Mouse (Mus musculus): ENCODE results near the gene Galk1. TPM values are rescaled to one million over a fixed set of nuclear protein-coding genes. Genes with fewer than 3 reads are reported as not detected.
A peak's percentile ranks its signal among the peaks of the same experiment; 100 is the strongest.

The Galk1 gene
- 186 and 187 TPM in 2 replicates for polyA plus RNA-seq (2015; fragmentation: Nextera tagmentation; extraction: Ambion mirVana)

GRCm38 (mm10) chr11:116012262-116012947 is at the start of gene Galk1:
Gene Galk1 (minus strand): TSS chr11:116012719.
- peak; percentile 92 for ATAC-seq (ENCODE audit: insufficient read depth, low FRiP score)
- Histone ChIP-seq H3K9ac (ENCODE audit: low read length) (peak within 1 kb of the TSS; percentile 96), H3K36me3 (ENCODE audit: control insufficient read depth, insufficient read depth, low read length) (peaks cover 17% of the 10 kb centered on the region; the same call in 1 of the 2 replicates), H3K27ac (ENCODE audit: low read length) (peak within 1 kb of the TSS; percentile 95), H3K4me3 (replicated peaks; ENCODE audit: low read length) (peak within 1 kb of the TSS; percentile 80), H3K4me2 (ENCODE audit: low read depth, low read length) (peak within 1 kb of the TSS; percentile 94), H3K27me3 (ENCODE audit: control insufficient read depth, insufficient read depth, low read length) (no peaks in the 10 kb centered on the region), H3K9me3 (replicated peaks; ENCODE audit: control insufficient read depth, low read length) (no peaks in the 10 kb centered on the region), H3K4me1 (ENCODE audit: control insufficient read depth, insufficient read depth, low read length) (peaks cover 13% of the 10 kb centered on the region)
- WGBS, result under 1% methylated on average over 55 of the region's 55 CpGs

- 86% methylated on average over 13 of the region's 13 CpGs for WGBS
- H3K9ac ChIP-seq (ENCODE audit: low read length), result no peak overlapping the region
- H3K36me3 ChIP-seq (ENCODE audit: control insufficient read depth, insufficient read depth, low read length), result peaks cover 11% of the 10 kb centered on the region
- ATAC-seq (ENCODE audit: insufficient read depth, low FRiP score), result no peak
- no peak overlapping the region for H3K4me2 ChIP-seq (ENCODE audit: low read depth, low read length)
- H3K27ac ChIP-seq (ENCODE audit: low read length), result no peak overlapping the region
- H3K4me1 ChIP-seq (ENCODE audit: control insufficient read depth, insufficient read depth, low read length), result no peaks in the 10 kb centered on the region
- H3K9me3 ChIP-seq (replicated peaks; ENCODE audit: control insufficient read depth, low read length), result no peaks in the 10 kb centered on the region
- H3K4me3 ChIP-seq (replicated peaks; ENCODE audit: low read length), result no peak overlapping the region
- H3K27me3 ChIP-seq (ENCODE audit: control insufficient read depth, insufficient read depth, low read length), result no peaks in the 10 kb centered on the region
Observed at GRCm38 (mm10) chr11:116061641-116062415, 49.3 kb upstream of the Galk1 start.

- H3K36me3 ChIP-seq (ENCODE audit: control insufficient read depth, insufficient read depth, low read length), result peaks cover 18% of the 10 kb centered on the region
- no peak overlapping the region for H3K4me2 ChIP-seq (ENCODE audit: low read depth, low read length)
- peak; percentile 49; the same call in 1 of the 2 replicates for ATAC-seq (ENCODE audit: insufficient read depth, low FRiP score)
- no peak overlapping the region for H3K9ac ChIP-seq (ENCODE audit: low read length)
- no peaks in the 10 kb centered on the region for H3K4me1 ChIP-seq (ENCODE audit: control insufficient read depth, insufficient read depth, low read length)
- WGBS, result 68% methylated on average over 9 of the region's 9 CpGs
- H3K9me3 ChIP-seq (replicated peaks; ENCODE audit: control insufficient read depth, low read length), result no peaks in the 10 kb centered on the region
- peak overlapping the region; percentile 20; the same call in 1 of the 2 replicates for H3K27ac ChIP-seq (ENCODE audit: low read length)
- no peaks in the 10 kb centered on the region for H3K27me3 ChIP-seq (ENCODE audit: control insufficient read depth, insufficient read depth, low read length)
- no peak overlapping the region for H3K4me3 ChIP-seq (replicated peaks; ENCODE audit: low read length)
Observed at GRCm38 (mm10) chr11:116060596-116060995, 48.1 kb upstream of the Galk1 start.

- Histone ChIP-seq H3K4me1 (ENCODE audit: control insufficient read depth, insufficient read depth, low read length) (no peaks in the 10 kb centered on the region), H3K4me2 (ENCODE audit: low read depth, low read length) (no peak overlapping the region), H3K9ac (ENCODE audit: low read length) (no peak overlapping the region), H3K36me3 (ENCODE audit: control insufficient read depth, insufficient read depth, low read length) (peaks cover 18% of the 10 kb centered on the region), H3K4me3 (replicated peaks; ENCODE audit: low read length) (no peak overlapping the region), H3K9me3 (replicated peaks; ENCODE audit: control insufficient read depth, low read length) (no peaks in the 10 kb centered on the region), H3K27me3 (ENCODE audit: control insufficient read depth, insufficient read depth, low read length) (no peaks in the 10 kb centered on the region), H3K27ac (ENCODE audit: low read length) (no peak overlapping the region)
- 90% methylated on average over 11 of the region's 11 CpGs for WGBS
- no peak for ATAC-seq (ENCODE audit: insufficient read depth, low FRiP score)
Observed at GRCm38 (mm10) chr11:116059691-116060025, 47.1 kb upstream of the Galk1 start.

GRCm38 (mm10) chr11:116058868-116059690 is 46.6 kb upstream of the Galk1 start:
- H3K4me1 ChIP-seq (ENCODE audit: control insufficient read depth, insufficient read depth, low read length), result no peaks in the 10 kb centered on the region
- no peak for ATAC-seq (ENCODE audit: insufficient read depth, low FRiP score)
- no peaks in the 10 kb centered on the region for H3K9me3 ChIP-seq (replicated peaks; ENCODE audit: control insufficient read depth, low read length)
- peaks cover 18% of the 10 kb centered on the region for H3K36me3 ChIP-seq (ENCODE audit: control insufficient read depth, insufficient read depth, low read length)
- H3K4me2 ChIP-seq (ENCODE audit: low read depth, low read length), result no peak overlapping the region
- H3K9ac ChIP-seq (ENCODE audit: low read length), result no peak overlapping the region
- H3K27ac ChIP-seq (ENCODE audit: low read length), result no peak overlapping the region
- 84% methylated on average over 17 of the region's 17 CpGs for WGBS
- H3K27me3 ChIP-seq (ENCODE audit: control insufficient read depth, insufficient read depth, low read length), result no peaks in the 10 kb centered on the region
- no peak overlapping the region for H3K4me3 ChIP-seq (replicated peaks; ENCODE audit: low read length)

- H3K9me3 ChIP-seq (replicated peaks; ENCODE audit: control insufficient read depth, low read length), result no peaks in the 10 kb centered on the region
- H3K4me2 ChIP-seq (ENCODE audit: low read depth, low read length), result no peak overlapping the region
- H3K4me1 ChIP-seq (ENCODE audit: control insufficient read depth, insufficient read depth, low read length), result no peaks in the 10 kb centered on the region
- no peak overlapping the region for H3K9ac ChIP-seq (ENCODE audit: low read length)
- H3K27me3 ChIP-seq (ENCODE audit: control insufficient read depth, insufficient read depth, low read length), result no peaks in the 10 kb centered on the region
- 68% methylated on average over 12 of the region's 12 CpGs for WGBS
- no peak overlapping the region for H3K4me3 ChIP-seq (replicated peaks; ENCODE audit: low read length)
- peaks cover 24% of the 10 kb centered on the region for H3K36me3 ChIP-seq (ENCODE audit: control insufficient read depth, insufficient read depth, low read length)
- ATAC-seq (ENCODE audit: insufficient read depth, low FRiP score), result no peak
- no peak overlapping the region for H3K27ac ChIP-seq (ENCODE audit: low read length)
Observed at GRCm38 (mm10) chr11:116058022-116058614, 45.6 kb upstream of the Galk1 start.

GRCm38 (mm10) chr11:116057237-116057881 is 44.8 kb upstream of the Galk1 start:
- Histone ChIP-seq H3K4me2 (ENCODE audit: low read depth, low read length) (no peak overlapping the region), H3K36me3 (ENCODE audit: control insufficient read depth, insufficient read depth, low read length) (peaks cover 30% of the 10 kb centered on the region), H3K4me1 (ENCODE audit: control insufficient read depth, insufficient read depth, low read length) (no peaks in the 10 kb centered on the region), H3K9me3 (replicated peaks; ENCODE audit: control insufficient read depth, low read length) (no peaks in the 10 kb centered on the region), H3K4me3 (replicated peaks; ENCODE audit: low read length) (no peak overlapping the region), H3K9ac (ENCODE audit: low read length) (no peak overlapping the region), H3K27me3 (ENCODE audit: control insufficient read depth, insufficient read depth, low read length) (no peaks in the 10 kb centered on the region), H3K27ac (ENCODE audit: low read length) (no peak overlapping the region)
- no peak for ATAC-seq (ENCODE audit: insufficient read depth, low FRiP score)
- 85% methylated on average over 4 of the region's 4 CpGs for whole genome bisulfite sequencing

GRCm38 (mm10) chr11:116055873-116056272 is 43.4 kb upstream of the Galk1 start:
- no peak overlapping the region for H3K27ac ChIP-seq (ENCODE audit: low read length)
- H3K27me3 ChIP-seq (ENCODE audit: control insufficient read depth, insufficient read depth, low read length), result no peaks in the 10 kb centered on the region
- no peak overlapping the region for H3K4me3 ChIP-seq (replicated peaks; ENCODE audit: low read length)
- H3K4me2 ChIP-seq (ENCODE audit: low read depth, low read length), result no peak overlapping the region
- H3K9ac ChIP-seq (ENCODE audit: low read length), result no peak overlapping the region
- no peaks in the 10 kb centered on the region for H3K9me3 ChIP-seq (replicated peaks; ENCODE audit: control insufficient read depth, low read length)
- peaks cover 39% of the 10 kb centered on the region for H3K36me3 ChIP-seq (ENCODE audit: control insufficient read depth, insufficient read depth, low read length)
- WGBS, result 94% methylated on average over 11 of the region's 11 CpGs
- H3K4me1 ChIP-seq (ENCODE audit: control insufficient read depth, insufficient read depth, low read length), result no peaks in the 10 kb centered on the region
- ATAC-seq (ENCODE audit: insufficient read depth, low FRiP score), result no peak
